Mouse (Mus musculus): ENCODE results near the gene Fcna. TPM values are rescaled to one million over a fixed set of nuclear protein-coding genes. Genes with fewer than 3 reads are reported as not detected.

Fcna gene
- 9.0 TPM for polyA plus RNA-seq (2015; fragmentation: Illumina TruSeq; extraction: RNeasy Lipid Tissue Mini Kit (QIAGEN cat#74804); ENCODE audit: insufficient read depth, low read depth, low replicate concordance)

GRCm38 (mm10) chr2:25627811-25628210 lies at the start of gene Fcna:
TSS of gene Fcna (minus strand) at chr2:25628030.

GRCm38 (mm10) chr2:25676486-25676885 lies 48.7 kb upstream of the Fcna start, which contains the start of gene Lcn6:
TSS of gene Lcn6 (plus strand) at chr2:25676786.

GRCm38 (mm10) chr2:25657652-25658051 lies 29.8 kb upstream of the Fcna start, which contains the start of gene Lcn5:
TSS of gene Lcn5 (plus strand) at chr2:25657952.

GRCm38 (mm10) chr2:25652902-25653301 lies 25.1 kb upstream of the Fcna start, which contains the start of gene Lcn8:
TSS of gene Lcn8 (plus strand) at chr2:25653120.

GRCm38 (mm10) chr2:25621229-25622200 lies 6.3 kb downstream of the Fcna start, which contains the start of gene Tmem141:
TSS of gene Tmem141 (minus strand) at chr2:25622005.

GRCm38 (mm10) chr2:25617578-25617977 lies 10.3 kb downstream of the Fcna start, which contains the start of gene Ccdc183:
TSS of gene Ccdc183 (minus strand) at chr2:25617678.

GRCm38 (mm10) chr2:25607761-25608622 lies 19.8 kb downstream of the Fcna start, which contains the start of gene Rabl6:
TSS of gene Rabl6 (minus strand) at chr2:25608521.

GRCm38 (mm10) chr2:25581294-25581864 lies 46.5 kb downstream of the Fcna start, which contains the start of gene Ajm1:
TSS of gene Ajm1 (minus strand) at chr2:25581757.

Other genes starting within 250 kb of the Fcna start
- 16.2 TPM for gene Entpd2, start 232.2 kb downstream of the Fcna start, polyA plus RNA-seq (2015; fragmentation: Illumina TruSeq; extraction: RNeasy Lipid Tissue Mini Kit (QIAGEN cat#74804); ENCODE audit: insufficient read depth, low read depth, low replicate concordance)
- gene Npdc1, start 228.7 kb downstream of the Fcna start, polyA plus RNA-seq (2015; fragmentation: Illumina TruSeq; extraction: RNeasy Lipid Tissue Mini Kit (QIAGEN cat#74804); ENCODE audit: insufficient read depth, low read depth, low replicate concordance), result 96.2 TPM
- not detected for gene Fut7, start 204.8 kb downstream of the Fcna start, polyA plus RNA-seq (2015; fragmentation: Illumina TruSeq; extraction: RNeasy Lipid Tissue Mini Kit (QIAGEN cat#74804); ENCODE audit: insufficient read depth, low read depth, low replicate concordance)
- 12.8 TPM for gene Abca2, start 199.3 kb downstream of the Fcna start, polyA plus RNA-seq (2015; fragmentation: Illumina TruSeq; extraction: RNeasy Lipid Tissue Mini Kit (QIAGEN cat#74804); ENCODE audit: insufficient read depth, low read depth, low replicate concordance)
- gene Clic3, start 171.2 kb downstream of the Fcna start, polyA plus RNA-seq (2015; fragmentation: Illumina TruSeq; extraction: RNeasy Lipid Tissue Mini Kit (QIAGEN cat#74804); ENCODE audit: insufficient read depth, low read depth, low replicate concordance), result not detected
- gene Paxx, start 166.9 kb downstream of the Fcna start, polyA plus RNA-seq (2015; fragmentation: Illumina TruSeq; extraction: RNeasy Lipid Tissue Mini Kit (QIAGEN cat#74804); ENCODE audit: insufficient read depth, low read depth, low replicate concordance), result 43.3 TPM
- gene Ptgds, start 158.0 kb downstream of the Fcna start, polyA plus RNA-seq (2015; fragmentation: Illumina TruSeq; extraction: RNeasy Lipid Tissue Mini Kit (QIAGEN cat#74804); ENCODE audit: insufficient read depth, low read depth, low replicate concordance), result 2.9 TPM
- not detected for gene Lcn12, start 134.1 kb downstream of the Fcna start, polyA plus RNA-seq (2015; fragmentation: Illumina TruSeq; extraction: RNeasy Lipid Tissue Mini Kit (QIAGEN cat#74804); ENCODE audit: insufficient read depth, low read depth, low replicate concordance)
- gene Fbxw5, start 127.3 kb downstream of the Fcna start, polyA plus RNA-seq (2015; fragmentation: Illumina TruSeq; extraction: RNeasy Lipid Tissue Mini Kit (QIAGEN cat#74804); ENCODE audit: insufficient read depth, low read depth, low replicate concordance), result 26.2 TPM
- 1.0 TPM for gene C8g, start 126.3 kb downstream of the Fcna start, polyA plus RNA-seq (2015; fragmentation: Illumina TruSeq; extraction: RNeasy Lipid Tissue Mini Kit (QIAGEN cat#74804); ENCODE audit: insufficient read depth, low read depth, low replicate concordance)
- gene Traf2, start 81.1 kb downstream of the Fcna start, polyA plus RNA-seq (2015; fragmentation: Illumina TruSeq; extraction: RNeasy Lipid Tissue Mini Kit (QIAGEN cat#74804); ENCODE audit: insufficient read depth, low read depth, low replicate concordance), result 5.1 TPM
- gene Edf1, start 70.2 kb downstream of the Fcna start, polyA plus RNA-seq (2015; fragmentation: Illumina TruSeq; extraction: RNeasy Lipid Tissue Mini Kit (QIAGEN cat#74804); ENCODE audit: insufficient read depth, low read depth, low replicate concordance), result 66.9 TPM
- gene Mamdc4, start 53.2 kb downstream of the Fcna start, polyA plus RNA-seq (2015; fragmentation: Illumina TruSeq; extraction: RNeasy Lipid Tissue Mini Kit (QIAGEN cat#74804); ENCODE audit: insufficient read depth, low read depth, low replicate concordance), result 2.6 TPM
- 9.9 TPM for gene Phpt1, start 52.8 kb downstream of the Fcna start, polyA plus RNA-seq (2015; fragmentation: Illumina TruSeq; extraction: RNeasy Lipid Tissue Mini Kit (QIAGEN cat#74804); ENCODE audit: insufficient read depth, low read depth, low replicate concordance)
- 0.63 TPM for gene Ajm1, start 46.3 kb downstream of the Fcna start, polyA plus RNA-seq (2015; fragmentation: Illumina TruSeq; extraction: RNeasy Lipid Tissue Mini Kit (QIAGEN cat#74804); ENCODE audit: insufficient read depth, low read depth, low replicate concordance)
- 52.4 TPM for gene Rabl6, start 19.5 kb downstream of the Fcna start, polyA plus RNA-seq (2015; fragmentation: Illumina TruSeq; extraction: RNeasy Lipid Tissue Mini Kit (QIAGEN cat#74804); ENCODE audit: insufficient read depth, low read depth, low replicate concordance)
- gene Ccdc183, start 10.4 kb downstream of the Fcna start, polyA plus RNA-seq (2015; fragmentation: Illumina TruSeq; extraction: RNeasy Lipid Tissue Mini Kit (QIAGEN cat#74804); ENCODE audit: insufficient read depth, low read depth, low replicate concordance), result not detected
- 9.0 TPM for gene Tmem141, start 6.0 kb downstream of the Fcna start, polyA plus RNA-seq (2015; fragmentation: Illumina TruSeq; extraction: RNeasy Lipid Tissue Mini Kit (QIAGEN cat#74804); ENCODE audit: insufficient read depth, low read depth, low replicate concordance)
- gene Lcn8, start 25.1 kb upstream of the Fcna start, polyA plus RNA-seq (2015; fragmentation: Illumina TruSeq; extraction: RNeasy Lipid Tissue Mini Kit (QIAGEN cat#74804); ENCODE audit: insufficient read depth, low read depth, low replicate concordance), result not detected
- not detected for gene Lcn5, start 29.9 kb upstream of the Fcna start, polyA plus RNA-seq (2015; fragmentation: Illumina TruSeq; extraction: RNeasy Lipid Tissue Mini Kit (QIAGEN cat#74804); ENCODE audit: insufficient read depth, low read depth, low replicate concordance)
- gene Lcn6, start 48.8 kb upstream of the Fcna start, polyA plus RNA-seq (2015; fragmentation: Illumina TruSeq; extraction: RNeasy Lipid Tissue Mini Kit (QIAGEN cat#74804); ENCODE audit: insufficient read depth, low read depth, low replicate concordance), result not detected
- gene Lcn10, start 54.7 kb upstream of the Fcna start, polyA plus RNA-seq (2015; fragmentation: Illumina TruSeq; extraction: RNeasy Lipid Tissue Mini Kit (QIAGEN cat#74804); ENCODE audit: insufficient read depth, low read depth, low replicate concordance), result not detected
- not detected for gene Obp2a, start 72.0 kb upstream of the Fcna start, polyA plus RNA-seq (2015; fragmentation: Illumina TruSeq; extraction: RNeasy Lipid Tissue Mini Kit (QIAGEN cat#74804); ENCODE audit: insufficient read depth, low read depth, low replicate concordance)
- 5.2 TPM for gene Bmyc, start 78.7 kb upstream of the Fcna start, polyA plus RNA-seq (2015; fragmentation: Illumina TruSeq; extraction: RNeasy Lipid Tissue Mini Kit (QIAGEN cat#74804); ENCODE audit: insufficient read depth, low read depth, low replicate concordance)
- not detected for gene Obp2b, start 109.0 kb upstream of the Fcna start, polyA plus RNA-seq (2015; fragmentation: Illumina TruSeq; extraction: RNeasy Lipid Tissue Mini Kit (QIAGEN cat#74804); ENCODE audit: insufficient read depth, low read depth, low replicate concordance)
- gene Lcn3, start 137.5 kb upstream of the Fcna start, polyA plus RNA-seq (2015; fragmentation: Illumina TruSeq; extraction: RNeasy Lipid Tissue Mini Kit (QIAGEN cat#74804); ENCODE audit: insufficient read depth, low read depth, low replicate concordance), result not detected
- gene Lcn11, start 149.0 kb upstream of the Fcna start, polyA plus RNA-seq (2015; fragmentation: Illumina TruSeq; extraction: RNeasy Lipid Tissue Mini Kit (QIAGEN cat#74804); ENCODE audit: insufficient read depth, low read depth, low replicate concordance), result not detected
- gene Gm13539, start 154.2 kb upstream of the Fcna start, polyA plus RNA-seq (2015; fragmentation: Illumina TruSeq; extraction: RNeasy Lipid Tissue Mini Kit (QIAGEN cat#74804); ENCODE audit: insufficient read depth, low read depth, low replicate concordance), result not detected
- not detected for gene Glt6d1, start 187.8 kb upstream of the Fcna start, polyA plus RNA-seq (2015; fragmentation: Illumina TruSeq; extraction: RNeasy Lipid Tissue Mini Kit (QIAGEN cat#74804); ENCODE audit: insufficient read depth, low read depth, low replicate concordance)
- not detected for gene Lcn9, start 195.1 kb upstream of the Fcna start, polyA plus RNA-seq (2015; fragmentation: Illumina TruSeq; extraction: RNeasy Lipid Tissue Mini Kit (QIAGEN cat#74804); ENCODE audit: insufficient read depth, low read depth, low replicate concordance)
- gene Sohlh1, start 219.2 kb upstream of the Fcna start, polyA plus RNA-seq (2015; fragmentation: Illumina TruSeq; extraction: RNeasy Lipid Tissue Mini Kit (QIAGEN cat#74804); ENCODE audit: insufficient read depth, low read depth, low replicate concordance), result not detected
- 0.18 TPM for gene Kcnt1, start 235.7 kb upstream of the Fcna start, polyA plus RNA-seq (2015; fragmentation: Illumina TruSeq; extraction: RNeasy Lipid Tissue Mini Kit (QIAGEN cat#74804); ENCODE audit: insufficient read depth, low read depth, low replicate concordance)

Measured in pancreas, adult 10 weeks (tissue).